Mouse (Mus musculus): Measurements from ENCODE around the gene Dlat.

- TF ChIP-seq POLR2A (IDR thresholded peaks at IDR 0.05; ENCODE audit: low read depth, low read length) (no peak), ETS1 (conservative IDR thresholded peaks at IDR 0.05; ENCODE audit: low read depth, low read length) (no peak), CTCF (conservative IDR thresholded peaks at IDR 0.05 in 1 of 2, IDR thresholded peaks at IDR 0.05 in 1 of 2; ENCODE audit: low read depth in 2 of 2, low read length in 2 of 2) (no peak)
These were observed 45.3 kb upstream of the Dlat start for GRCm38 (mm10) chr9:50704907-50705306.

Measured in CH12.LX (cell line).